Mouse (Mus musculus) embryonic facial prominence, embryonic 15.5 days (tissue): ENCODE data around the gene Cdt1. TPM values are rescaled to one million over a fixed set of nuclear protein-coding genes. Genes with fewer than 3 reads are reported as not detected.

Source experiments
- ATAC-seq: fragments of 200-750 bp; cut with Nextera tagmentation; 2 replicates; pipeline ENCODE4 v1.8.0; 2017; ENCODE audit warnings: low read depth, moderate TSS enrichment; ENCODE audit not compliant: insufficient number of reproducible peaks, low FRiP score, low TSS enrichment
- H3K27ac ChIP-seq: fragments of 300-500 bp; sonication (generic); replicated peaks from 2 replicates; pipeline ENCODE4 v1.5.1; 2015; ENCODE audit warnings: mild to moderate bottlenecking, inconsistent platforms
- H3K27me3 ChIP-seq: fragments of 300-500 bp; sonication (generic); 2 replicates; pipeline ENCODE4 v1.6.1; 2015; ENCODE audit warnings: inconsistent platforms
- H3K36me3 ChIP-seq: fragments of 300-500 bp; sonication (generic); 2 replicates; pipeline ENCODE4 v1.6.1; 2015; ENCODE audit warnings: mild to moderate bottlenecking, inconsistent platforms
- H3K4me1 ChIP-seq: fragments of 300-500 bp; sonication (generic); 2 replicates; pipeline ENCODE4 v1.6.1; 2015; ENCODE audit warnings: inconsistent platforms
- H3K4me2 ChIP-seq: fragments of 300-500 bp; sonication (generic); replicated peaks from 2 replicates; pipeline ENCODE4 v1.6.1; 2015; ENCODE audit warnings: mild to moderate bottlenecking, inconsistent platforms
- H3K4me3 ChIP-seq: fragments of 300-500 bp; sonication (generic); replicated peaks from 2 replicates; pipeline ENCODE4 v1.5.1; 2015; ENCODE audit warnings: mild to moderate bottlenecking, inconsistent platforms
- H3K9ac ChIP-seq: fragments of 300-500 bp; sonication (generic); 2 replicates; pipeline ENCODE4 v1.6.1; 2015; ENCODE audit warnings: inconsistent platforms
- H3K9me3 ChIP-seq: fragments of 300-500 bp; sonication (generic); replicated peaks from 2 replicates; pipeline ENCODE4 v1.6.1; 2016; ENCODE audit warnings: inconsistent platforms
- WGBS: fragments of 180-500 bp; shearing (Covaris S2); methylation state at CpG from one replicate; pipeline ENCODE4 v1.1.7; 2015; 5-methylcytosine and 5-hydroxymethylcytosine counted together
- microRNA-seq: library from miRNA; unstranded; fragments of <30 nt; microRNA quantifications from one replicate; pipeline ENCODE4, GENCODE M21; 2016; ENCODE audit warnings: borderline number of aligned reads
- polyA plus RNA-seq: library from polyadenylated mRNA; unstranded; fragments of >200 nt; fragmentation: Nextera tagmentation; extraction: Ambion mirVana; gene quantifications from 2 replicates; pipeline ENCODE4 v1.2.1, GENCODE M21; 2015

Gene Cdt1
- polyA plus RNA-seq, 1 experiment from 2014 or later: 36.2 TPM

- no peaks in the 10 kb centered on the region for H3K27me3 ChIP-seq
- no peak for ATAC-seq
- no peak overlapping the region for H3K4me2 ChIP-seq
- 0 out of 2 replicates have a peak, but pooled peaks cover 9% of the 10 kb centered on the region for H3K36me3 ChIP-seq
- H3K9ac ChIP-seq: no peak overlapping the region
- no peaks in the 10 kb centered on the region for H3K9me3 ChIP-seq
- no peak overlapping the region for H3K4me3 ChIP-seq
- WGBS: 22% methylated on average over 5 of the region's 7 CpGs
- H3K27ac ChIP-seq: no peak overlapping the region
- peaks cover 21% of the 10 kb centered on the region for H3K4me1 ChIP-seq
These were observed 50.2 kb downstream of the Cdt1 start for GRCm38 (mm10) chr8:122617947-122618546.

GRCm38 (mm10) chr8:122618660-122619378 is 51.0 kb downstream of the Cdt1 start:
- Histone ChIP-seq H3K9ac (no peak overlapping the region), H3K4me3 (no peak overlapping the region), H3K4me1 (peaks cover 21% of the 10 kb centered on the region), H3K9me3 (no peaks in the 10 kb centered on the region), H3K27me3 (no peaks in the 10 kb centered on the region), H3K4me2 (no peak overlapping the region), H3K27ac (no peak overlapping the region), H3K36me3 (0 out of 2 replicates have a peak, but pooled peaks cover 6% of the 10 kb centered on the region)
- WGBS: 76% methylated on average over 6 of the region's 6 CpGs
- no peak for ATAC-seq

- Histone ChIP-seq H3K27me3 (no peaks in the 10 kb centered on the region), H3K9ac (no peak overlapping the region), H3K9me3 (no peaks in the 10 kb centered on the region), H3K4me2 (no peak overlapping the region), H3K4me3 (no peak overlapping the region), H3K27ac (no peak overlapping the region), H3K36me3 (no peaks in the 10 kb centered on the region), H3K4me1 (peaks cover 21% of the 10 kb centered on the region)
- 28% methylated on average over 5 of the region's 5 CpGs for WGBS
- ATAC-seq: no peak
These were observed 52.6 kb downstream of the Cdt1 start for GRCm38 (mm10) chr8:122620446-122620845.

- peaks cover 10% of the 10 kb centered on the region for H3K4me1 ChIP-seq
These were observed 54.9 kb downstream of the Cdt1 start, which contains the start of gene Pabpn1l for GRCm38 (mm10) chr8:122622727-122623126. Pabpn1l (minus strand) TSS chr8:122622739.

More at GRCm38 (mm10) chr8:122622727-122623126, 54.9 kb downstream of the Cdt1 start, which contains the start of gene Pabpn1l:
- H3K9ac ChIP-seq: no peak within 1 kb of the TSS
- no peak within 1 kb of the TSS for H3K27ac ChIP-seq
- no peaks in the 10 kb centered on the region for H3K27me3 ChIP-seq
- 56% methylated on average over 6 of the region's 6 CpGs for WGBS
- no peaks in the 10 kb centered on the region for H3K36me3 ChIP-seq
- H3K9me3 ChIP-seq: no peaks in the 10 kb centered on the region
- H3K4me3 ChIP-seq: no peak within 1 kb of the TSS
- H3K4me2 ChIP-seq: no peak within 1 kb of the TSS
- no peak for ATAC-seq

Small RNA genes lying within 50 kb of the gene (microRNA-seq; reads per million reads assigned to microRNA genes)
- gene Mir6396: not detected

Other genes starting within 250 kb of the Cdt1 start
- 0.12 and 0.20 TPM in 2 replicates for gene Trhr2, start 207.3 kb upstream of the Cdt1 start, polyA plus RNA-seq
- 48.2 and 49.7 TPM in 2 replicates for gene Zc3h18, start 191.4 kb upstream of the Cdt1 start, polyA plus RNA-seq
- 0.41 TPM in 1 of 2 replicates, not detected in the other for gene Il17c, start 146.0 kb upstream of the Cdt1 start, polyA plus RNA-seq
- gene Cyba, start 135.1 kb upstream of the Cdt1 start, polyA plus RNA-seq: 173 and 186 TPM in 2 replicates
- gene Mvd, start 124.6 kb upstream of the Cdt1 start, polyA plus RNA-seq: 31.9 and 33.8 TPM in 2 replicates
- 1.3 and 1.4 TPM in 2 replicates for gene Snai3, start 107.3 kb upstream of the Cdt1 start, polyA plus RNA-seq
- gene Rnf166, start 92.0 kb upstream of the Cdt1 start, polyA plus RNA-seq: 53.2 and 54.6 TPM in 2 replicates
- gene Ctu2, start 91.9 kb upstream of the Cdt1 start, polyA plus RNA-seq: 46.4 and 49.7 TPM in 2 replicates
- gene Piezo1, start 16.7 kb upstream of the Cdt1 start, polyA plus RNA-seq: 14.3 and 16.7 TPM in 2 replicates
- 298 and 312 TPM in 2 replicates for gene Aprt, start 8.9 kb downstream of the Cdt1 start, polyA plus RNA-seq
- 11.3 TPM in 2 replicates for gene Galns, start 43.4 kb downstream of the Cdt1 start, polyA plus RNA-seq
- 54.5 and 62.3 TPM in 2 replicates for gene Trappc2l, start 43.6 kb downstream of the Cdt1 start, polyA plus RNA-seq
- 0.63 and 1.2 TPM in 2 replicates for gene Pabpn1l, start 54.7 kb downstream of the Cdt1 start, polyA plus RNA-seq
- gene Cbfa2t3, start 131.1 kb downstream of the Cdt1 start, polyA plus RNA-seq: 6.2 and 6.4 TPM in 2 replicates
- 17.1 and 17.2 TPM in 2 replicates for gene Acsf3, start 207.5 kb downstream of the Cdt1 start, polyA plus RNA-seq